Mouse (Mus musculus): Measurements from ENCODE around the gene Gp1ba.

Gp1ba gene

GRCm38 (mm10) chr11:70652884-70653344, 14.0 kb downstream of the Gp1ba start:
- DNase-seq (ENCODE audit: low read depth, low spot score): no peak

- peak; percentile 70 for DNase-seq (ENCODE audit: low read depth, low spot score)
Measured at GRCm38 (mm10) chr11:70653345-70654197, 14.6 kb downstream of the Gp1ba start.

- DNase-seq (ENCODE audit: low read depth, low spot score): peak; percentile 79
Measured at GRCm38 (mm10) chr11:70654198-70654922, 15.4 kb downstream of the Gp1ba start, which contains the start of gene Pfn1. TSS of gene Pfn1 (minus strand) at chr11:70654644.

GRCm38 (mm10) chr11:70654923-70655570, 16.1 kb downstream of the Gp1ba start:
- DNase-seq (ENCODE audit: low read depth, low spot score): peak; percentile 79

DNA sequence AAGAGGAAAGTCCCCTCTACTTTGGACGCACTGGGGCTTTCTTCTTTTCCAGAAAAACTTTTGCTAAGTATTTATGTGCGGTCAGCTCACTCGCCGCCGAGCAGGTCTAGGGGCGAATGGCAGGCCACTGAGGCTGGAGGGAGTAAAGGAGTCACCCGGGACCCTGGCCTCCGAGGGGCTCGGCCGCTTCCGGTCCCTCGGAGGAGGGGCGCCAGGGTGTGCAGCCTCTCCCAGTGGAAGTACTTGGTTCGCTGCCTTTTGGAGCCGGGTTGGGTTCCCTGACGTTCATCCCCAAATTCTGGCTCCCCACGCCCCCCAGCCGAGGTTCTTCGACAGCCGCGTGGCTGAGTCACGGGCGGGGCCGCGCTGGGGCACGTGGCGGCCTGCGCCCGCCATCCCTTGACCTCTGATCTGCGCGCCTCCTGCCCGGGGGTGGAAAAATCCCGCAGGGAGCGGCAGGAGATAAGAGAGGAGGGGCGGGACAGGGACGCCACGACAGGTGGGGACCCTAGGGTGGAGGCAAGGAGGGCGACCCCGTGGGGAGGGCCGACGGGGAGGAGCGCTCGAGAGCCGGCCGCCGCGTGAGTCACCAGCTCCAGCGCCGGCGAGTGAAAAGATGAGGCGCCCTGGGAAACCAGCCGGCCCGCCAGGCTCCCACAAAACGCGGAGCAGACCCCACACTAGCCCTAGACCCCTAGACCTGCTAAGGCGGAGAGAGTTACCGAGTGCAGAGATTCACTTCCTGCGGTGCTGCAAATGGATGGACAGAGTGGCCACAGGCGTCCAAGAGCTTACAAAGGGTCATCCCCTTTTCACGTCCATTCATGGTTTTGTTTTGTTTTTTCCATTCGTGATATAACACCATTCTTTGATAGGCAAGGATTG, 16.9 kb downstream of the Gp1ba start:
- peak; percentile 82 for DNase-seq (ENCODE audit: low read depth, low spot score)

DNA sequence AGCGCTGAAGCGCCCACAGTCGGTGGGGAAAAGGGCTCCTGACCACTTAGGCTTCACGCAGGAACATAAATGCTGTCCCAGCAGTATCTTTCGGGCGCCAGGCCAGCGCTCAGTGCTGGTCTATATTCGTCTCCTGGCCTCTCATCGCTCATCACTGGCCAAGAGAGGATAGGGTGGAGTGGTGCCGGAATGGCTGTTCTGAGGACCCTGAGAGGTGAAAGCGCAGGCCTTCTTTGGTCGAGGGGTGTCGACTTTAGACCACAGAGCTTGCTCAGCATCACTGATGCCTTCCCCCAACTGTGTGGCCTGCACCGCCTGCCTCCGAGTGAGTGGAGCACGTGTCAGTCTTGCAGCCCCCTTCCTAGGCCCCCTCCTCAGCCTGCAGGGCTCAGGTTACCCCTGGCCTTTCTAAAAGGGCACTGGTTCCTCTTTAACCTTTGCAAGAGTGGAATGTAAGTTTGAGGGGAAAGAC, 17.6 kb downstream of the Gp1ba start:
- peak; percentile 40 for DNase-seq (ENCODE audit: low read depth, low spot score)

- DNase-seq (ENCODE audit: low read depth, low spot score): no peak
Measured at GRCm38 (mm10) chr11:70656964-70657363, 18.0 kb downstream of the Gp1ba start, which contains the start of gene Eno3. TSS of gene Eno3 (plus strand) at chr11:70657202.

DNA sequence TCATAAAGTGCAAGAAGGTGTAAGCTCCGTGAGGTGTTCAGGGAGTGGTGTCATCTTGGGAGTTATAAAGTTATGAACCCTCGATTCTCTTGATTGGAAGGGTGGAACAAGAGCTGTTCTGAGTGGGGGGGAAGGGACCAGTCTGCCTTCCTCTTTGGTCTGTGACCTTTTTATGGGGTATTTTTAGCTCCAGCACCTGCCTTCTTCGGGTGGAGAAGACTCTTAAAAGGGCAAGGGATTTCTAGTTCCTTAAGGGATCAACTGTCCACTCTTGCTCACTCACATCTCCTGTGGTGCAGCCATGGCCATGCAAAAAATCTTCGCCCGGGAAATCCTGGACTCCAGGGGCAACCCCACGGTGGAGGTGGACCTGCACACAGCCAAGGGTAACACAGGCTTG, 18.7 kb downstream of the Gp1ba start:
- no peak for DNase-seq (ENCODE audit: low read depth, low spot score)

DNA sequence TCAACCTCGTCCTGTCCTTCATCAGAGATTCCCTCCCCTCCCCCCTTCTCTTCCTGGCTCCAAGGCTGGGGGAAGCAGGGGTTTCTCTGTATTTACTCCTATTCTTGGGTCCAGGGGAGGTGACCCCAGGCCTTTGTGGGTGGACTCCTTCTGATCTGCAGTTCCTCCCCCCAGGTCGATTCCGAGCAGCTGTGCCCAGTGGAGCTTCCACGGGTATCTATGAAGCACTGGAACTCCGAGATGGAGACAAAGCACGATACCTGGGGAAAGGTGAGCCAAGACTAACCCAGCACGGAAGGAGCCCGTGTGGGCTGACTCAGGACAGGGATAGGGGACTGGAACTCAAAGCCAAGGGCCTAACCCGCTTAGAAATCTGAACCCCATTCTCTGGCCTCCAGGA, 19.1 kb downstream of the Gp1ba start:
- no peak for DNase-seq (ENCODE audit: low read depth, low spot score)

- DNase-seq (ENCODE audit: low read depth, low spot score): no peak
Measured at GRCm38 (mm10) chr11:70658521-70658920, 19.6 kb downstream of the Gp1ba start.

DNA sequence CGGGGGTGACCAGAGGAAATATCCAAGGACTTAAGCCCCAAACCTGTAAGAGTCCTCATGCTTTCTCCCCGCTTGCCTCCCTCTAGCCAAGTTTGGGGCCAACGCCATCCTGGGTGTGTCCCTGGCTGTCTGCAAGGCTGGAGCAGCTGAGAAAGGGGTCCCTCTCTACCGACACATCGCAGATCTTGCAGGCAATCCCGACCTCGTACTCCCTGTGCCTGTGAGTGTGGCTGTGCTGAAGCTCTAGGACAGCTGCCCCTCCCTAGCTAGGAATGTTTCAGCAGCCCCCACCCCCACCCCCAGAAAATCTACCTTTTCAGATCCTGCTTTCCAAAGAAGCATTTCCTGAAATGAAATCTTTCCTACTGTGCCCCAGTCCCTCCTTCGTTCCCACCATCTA, 20.0 kb downstream of the Gp1ba start:
- peak; percentile 44 for DNase-seq (ENCODE audit: low read depth, low spot score)

DNA sequence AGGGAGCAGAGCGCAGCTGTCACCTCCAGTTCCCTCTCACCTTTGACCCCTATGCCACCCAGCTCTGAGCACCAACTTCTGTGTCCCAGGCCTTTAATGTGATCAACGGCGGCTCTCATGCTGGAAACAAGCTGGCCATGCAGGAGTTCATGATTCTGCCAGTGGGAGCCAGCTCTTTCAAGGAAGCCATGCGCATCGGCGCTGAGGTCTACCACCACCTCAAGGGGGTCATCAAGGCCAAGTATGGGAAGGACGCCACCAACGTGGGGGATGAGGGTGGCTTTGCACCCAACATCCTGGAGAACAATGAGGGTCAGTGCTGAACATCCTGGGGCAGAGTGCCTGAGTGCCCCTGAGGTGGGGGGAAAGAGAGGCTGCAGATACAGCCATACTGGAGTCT, 21.6 kb downstream of the Gp1ba start:
- DNase-seq (ENCODE audit: low read depth, low spot score): no peak

GRCm38 (mm10) chr11:70663101-70663500, 24.2 kb downstream of the Gp1ba start:
- DNase-seq (ENCODE audit: low read depth, low spot score): no peak

- DNase-seq (ENCODE audit: low read depth, low spot score): no peak
Measured at GRCm38 (mm10) chr11:70663957-70664356, 25.0 kb downstream of the Gp1ba start.

DNA sequence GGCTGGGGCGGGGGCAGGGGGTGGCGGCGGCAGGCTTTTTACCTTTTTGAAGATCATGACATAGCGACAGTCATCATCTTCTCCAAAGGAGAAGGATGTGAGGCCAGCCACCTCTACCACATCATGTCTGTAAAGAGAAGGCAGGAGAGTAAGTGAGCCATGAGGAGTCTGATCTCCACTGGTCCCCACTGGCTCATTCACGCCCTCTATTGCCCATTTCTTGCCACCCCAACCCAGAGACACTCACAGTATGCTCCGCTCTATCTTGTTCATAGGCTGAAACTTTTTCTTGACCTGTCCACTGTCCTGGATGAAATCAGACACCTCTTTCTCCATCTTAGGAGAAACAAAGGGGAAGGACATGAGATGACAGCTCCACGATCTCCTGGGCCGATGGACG, 25.8 kb downstream of the Gp1ba start:
- DNase-seq (ENCODE audit: low read depth, low spot score): no peak

- no peak for DNase-seq (ENCODE audit: low read depth, low spot score)
Measured at GRCm38 (mm10) chr11:70666687-70667086, 27.8 kb downstream of the Gp1ba start.

GRCm38 (mm10) chr11:70667271-70668150, 28.6 kb downstream of the Gp1ba start:
- no peak for DNase-seq (ENCODE audit: low read depth, low spot score)

- DNase-seq (ENCODE audit: low read depth, low spot score): no peak
Measured at GRCm38 (mm10) chr11:70668335-70668770, 29.4 kb downstream of the Gp1ba start.

DNA sequence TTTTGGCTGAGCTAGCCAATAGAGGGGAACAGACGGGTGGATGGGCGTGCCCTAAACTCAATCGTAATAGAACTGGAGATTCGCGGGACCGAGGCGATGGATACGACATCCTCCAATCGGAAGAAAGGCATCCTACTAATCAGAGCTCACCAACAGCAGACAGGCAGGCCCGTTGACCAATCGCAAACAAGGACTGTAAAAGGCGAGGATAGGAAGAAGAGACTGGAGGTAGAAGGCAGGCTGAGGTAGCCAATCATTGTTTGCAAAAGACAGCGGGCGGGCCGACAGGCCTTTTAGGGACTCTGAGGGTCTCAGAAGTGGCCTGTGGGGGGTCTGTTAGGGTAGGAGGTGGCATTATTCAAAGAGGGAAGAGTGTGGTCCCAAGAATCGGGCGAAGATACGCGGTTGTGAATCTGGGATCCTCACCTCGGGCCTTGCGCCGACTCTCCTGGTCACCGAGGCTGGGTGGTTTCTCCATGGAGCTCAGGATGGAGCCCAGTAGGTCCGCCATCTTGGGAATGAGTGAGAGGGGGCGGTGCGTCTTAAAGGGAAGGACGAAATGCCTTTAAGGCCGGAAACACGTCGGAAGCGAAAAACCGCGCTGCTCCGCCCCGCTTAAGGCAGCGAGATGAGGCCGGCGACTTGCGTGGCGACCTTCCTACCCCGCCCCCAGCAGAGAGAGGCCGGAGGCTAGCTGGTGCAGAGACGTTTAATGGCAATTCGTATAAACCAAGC, 30.0 kb downstream of the Gp1ba start, which contains the start of gene Spag7:
Gene Spag7 (minus strand): TSS at position 646 of the 735 bp plus-strand sequence.
- peak; percentile 100 for DNase-seq (ENCODE audit: low read depth, low spot score)
